Mouse (Mus musculus): ENCODE data around the gene Serpina9. TPM values are rescaled to one million over a fixed set of nuclear protein-coding genes. Genes with fewer than 3 reads are reported as not detected.

Gene Serpina9
- total RNA-seq (2023) = not detected

GRCm38 (mm10) chr12:104013620-104014019 lies at the start of gene Serpina9:
Serpina9 (minus strand) TSS chr12:104013755.

DNA sequence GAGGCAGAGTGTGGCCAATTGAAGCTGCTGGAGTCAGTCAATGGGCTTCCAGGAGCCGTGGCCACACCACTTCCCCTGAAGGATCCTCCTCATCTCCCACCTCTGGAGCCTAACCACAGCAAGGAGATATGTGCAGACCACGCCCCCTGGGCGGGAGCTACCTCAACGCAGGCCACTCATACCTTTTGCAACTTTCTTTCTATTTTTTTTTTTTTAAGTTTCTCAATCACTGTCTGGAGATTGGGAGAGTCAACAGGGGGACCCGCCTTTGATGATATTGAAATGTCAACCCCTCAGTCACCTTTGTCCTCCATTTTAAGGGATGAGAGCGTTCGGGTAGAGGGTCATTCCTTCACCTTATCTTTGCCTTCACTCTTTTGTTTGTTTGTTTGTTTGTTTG lies 30.8 kb upstream of the Serpina9 start, which contains the start of gene Serpina12:
Serpina12 (minus strand) TSS at position 101 of the 400 bp plus-strand sequence.

DNA sequence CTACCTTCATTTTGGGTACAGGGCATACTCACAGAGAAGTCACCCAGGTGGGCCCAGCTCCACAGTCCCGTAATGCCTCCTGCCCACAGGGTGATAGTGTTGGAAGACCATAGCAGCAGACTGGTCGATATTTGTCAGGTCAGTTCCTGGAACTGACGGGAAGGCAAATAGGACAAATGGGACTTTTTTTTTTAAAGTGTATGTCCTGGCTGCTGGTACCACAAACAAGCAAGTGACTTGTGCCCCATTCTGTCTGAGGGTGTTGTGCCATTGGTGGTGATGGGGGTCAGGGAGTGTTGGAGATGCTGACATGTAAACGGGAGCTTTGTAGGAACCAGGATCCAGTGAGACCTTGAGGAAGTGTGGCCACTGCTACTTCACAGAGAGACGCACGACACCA lies 23.7 kb downstream of the Serpina9 start, which contains the start of gene Serpina11:
Serpina11 (minus strand) TSS at position 101 of the 400 bp plus-strand sequence.

DNA sequence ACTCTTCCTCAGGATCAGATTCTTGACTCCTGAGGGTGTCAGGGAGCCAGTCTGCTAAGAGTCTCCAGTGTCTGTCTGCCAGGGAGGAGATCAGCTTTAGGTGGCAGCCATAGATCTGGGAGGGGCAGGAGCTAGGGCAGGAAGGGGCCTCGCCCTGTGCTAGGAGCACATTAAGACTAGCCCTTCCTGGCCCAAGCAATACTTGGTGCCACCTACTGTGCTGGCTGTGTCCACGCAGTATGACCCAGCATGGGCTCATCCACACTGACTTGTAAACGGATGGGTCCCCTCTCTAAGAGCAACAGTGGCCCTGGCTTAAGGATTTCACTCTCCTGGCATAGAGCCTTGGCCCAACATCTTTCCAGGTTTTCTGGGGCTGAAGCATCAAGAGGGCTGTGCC lies 54.8 kb downstream of the Serpina9 start, which contains the start of gene Serpina1e:
Serpina1e (minus strand) TSS at position 178 of the 400 bp plus-strand sequence.

Other genes starting within 250 kb of the Serpina9 start
- not detected for gene Serpina1d, start 240.2 kb downstream of the Serpina9 start, total RNA-seq (2023)
- gene Serpina1b, start 183.4 kb downstream of the Serpina9 start, total RNA-seq (2023) = not detected
- gene Serpina1a, start 150.2 kb downstream of the Serpina9 start, total RNA-seq (2023) = not detected
- not detected for gene Serpina1c, start 108.9 kb downstream of the Serpina9 start, total RNA-seq (2023)
- not detected for gene Serpina1e, start 54.8 kb downstream of the Serpina9 start, total RNA-seq (2023)
- not detected for gene Serpina11, start 23.8 kb downstream of the Serpina9 start, total RNA-seq (2023)
- not detected for gene Serpina12, start 30.7 kb upstream of the Serpina9 start, total RNA-seq (2023)
- not detected for gene Serpina5, start 87.4 kb upstream of the Serpina9 start, total RNA-seq (2023)
- not detected for gene Serpina3a, start 99.0 kb upstream of the Serpina9 start, total RNA-seq (2023)
- gene Serpina3b, start 114.2 kb upstream of the Serpina9 start, total RNA-seq (2023) = not detected
- not detected for gene Serpina3c, start 140.1 kb upstream of the Serpina9 start, total RNA-seq (2023)
- 0.21 TPM for gene Serpina3f, start 200.8 kb upstream of the Serpina9 start, total RNA-seq (2023)
- 9.5 TPM for gene Serpina3g, start 222.5 kb upstream of the Serpina9 start, total RNA-seq (2023)
- not detected for gene Serpina3i, start 249.4 kb upstream of the Serpina9 start, total RNA-seq (2023)